Mouse (Mus musculus): ENCODE measurements around the gene Gm3404. TPM values are rescaled to one million over a fixed set of nuclear protein-coding genes. Genes with fewer than 3 reads are reported as not detected.
"Not testable (repeated sequence)": the region's sequence is repeated elsewhere in the genome, so short reads cannot be mapped to it uniquely, and the experiment has no call there.

The Gm3404 gene
- polyA plus RNA-seq, 1 experiment from 2014 or later: not detected

- not testable (repeated sequence) for H3K9me3 ChIP-seq (replicated peaks); DNase-seq (ENCODE audit: low spot score); H3K27ac ChIP-seq (replicated peaks); H3K36me3 ChIP-seq; H3K27me3 ChIP-seq (ENCODE audit: low read depth, poor library complexity, severe bottlenecking); H3K4me1 ChIP-seq; H3K4me3 ChIP-seq
- WGBS: 91% methylated on average over 4 of the region's 4 CpGs
Observed at GRCm38 (mm10) chr5:146572735-146573042, 47.1 kb downstream of the Gm3404 start.

DNA sequence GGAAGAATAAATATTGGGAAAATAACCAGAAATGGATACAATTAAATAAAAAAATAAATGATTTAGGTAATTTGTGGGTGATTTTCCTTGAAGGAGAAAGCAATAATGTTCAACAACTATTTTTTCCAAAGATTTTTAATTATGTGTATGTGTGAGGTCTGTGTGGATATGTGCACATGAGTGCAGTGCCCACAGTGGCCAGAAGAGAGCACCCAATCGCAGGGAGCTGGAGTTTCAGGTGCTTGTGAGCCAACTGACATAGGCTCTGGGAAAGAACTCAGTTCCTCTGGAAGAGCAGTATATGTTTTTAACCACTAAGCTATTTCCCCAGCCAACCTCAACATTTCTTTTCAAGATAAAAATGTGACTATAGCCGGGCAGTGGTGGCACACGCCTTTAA is 51.1 kb downstream of the Gm3404 start:
- H3K27me3 ChIP-seq (ENCODE audit: low read depth, poor library complexity, severe bottlenecking): no peaks in the 10 kb centered on the region; the same call in 1 of the 2 replicates
- H3K4me1 ChIP-seq: no peaks in the 10 kb centered on the region
- no peak overlapping the region for H3K27ac ChIP-seq (replicated peaks)
- no peaks in the 10 kb centered on the region for H3K9me3 ChIP-seq (replicated peaks)
- H3K4me3 ChIP-seq: no peak overlapping the region
- H3K36me3 ChIP-seq: no peaks in the 10 kb centered on the region
- 92% methylated on average over 3 of the region's 3 CpGs for WGBS
- no peak for DNase-seq (ENCODE audit: low spot score)

Other genes with a start within 250 kb of the Gm3404 start
- 10.9 and 11.7 TPM in 2 replicates for gene Wasf3, start 140.8 kb upstream of the Gm3404 start, polyA plus RNA-seq (2016; fragmentation: Nextera tagmentation; extraction: Ambion mirVana)
- not detected in 2 replicates for gene Gm6408, start 43.8 kb upstream of the Gm3404 start, polyA plus RNA-seq (2016; fragmentation: Nextera tagmentation; extraction: Ambion mirVana)
- not detected in 2 replicates for gene Gm6370, start 34.4 kb upstream of the Gm3404 start, polyA plus RNA-seq (2016; fragmentation: Nextera tagmentation; extraction: Ambion mirVana)
- gene 4930449I24Rik, start 23.4 kb upstream of the Gm3404 start, polyA plus RNA-seq (2016; fragmentation: Nextera tagmentation; extraction: Ambion mirVana): not detected in 2 replicates
- gene Gm3402, start 11.7 kb upstream of the Gm3404 start, polyA plus RNA-seq (2016; fragmentation: Nextera tagmentation; extraction: Ambion mirVana): not detected in 2 replicates
- not detected in 2 replicates for gene Gm3409, start 11.8 kb downstream of the Gm3404 start, polyA plus RNA-seq (2016; fragmentation: Nextera tagmentation; extraction: Ambion mirVana)
- not detected in 2 replicates for gene Gm3415, start 30.3 kb downstream of the Gm3404 start, polyA plus RNA-seq (2016; fragmentation: Nextera tagmentation; extraction: Ambion mirVana)
- gene Gpr12, start 59.4 kb downstream of the Gm3404 start, polyA plus RNA-seq (2016; fragmentation: Nextera tagmentation; extraction: Ambion mirVana): 0.12 and 0.20 TPM in 2 replicates

All from midbrain, embryonic 10.5 days (tissue).